11 mouse cellular contexts compared by ENCODE assay signal in the genomic region with DNA sequence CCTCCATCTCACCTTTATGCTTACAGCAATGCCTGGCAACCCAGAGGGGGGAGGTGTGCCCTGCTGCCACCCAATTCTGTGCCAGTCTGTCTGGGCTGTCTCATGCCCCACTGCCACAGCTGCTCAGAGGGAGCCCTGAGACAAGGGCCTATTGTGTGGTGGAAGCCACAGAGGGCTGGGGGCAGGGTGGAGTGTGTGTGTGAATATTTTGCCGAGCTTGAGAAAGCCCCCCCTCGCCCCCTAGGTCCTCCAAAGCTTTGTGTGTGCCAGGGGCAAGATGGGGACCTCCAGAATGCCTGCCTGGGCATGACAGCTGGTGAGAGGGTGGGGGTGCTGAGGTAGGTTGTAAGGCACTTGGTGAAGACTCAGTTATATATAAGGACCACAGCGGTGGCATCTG. TPM values are rescaled to one million over a fixed set of nuclear protein-coding genes. Genes with fewer than 3 reads are reported as not detected.
DNase-seq lines count a peak whose midpoint lies in the region; ATAC-seq and TF ChIP-seq lines count a peak whose summit lies in the region.
"Had no signal": no experiment of that assay in that cellular context is flagged by ENCODE, and none has a peak within 500 bp of the region (broad histone marks: within the 10 kb centered on the region; RNA-seq: fewer than 3 reads in every experiment).

No protein-coding gene starts in this region.

- peaks cover 26% of the 10 kb centered on the region for H3K4me1 ChIP-seq in cortical plate, adult 2 months (ENCODE audit: control insufficient read depth, insufficient read depth, low read length)
- peaks cover 98% of the 10 kb centered on the region for H3K4me1 ChIP-seq in forebrain, embryonic 15.5 days
- H3K4me1 ChIP-seq in liver, embryonic 16.5 days (ENCODE audit: control insufficient read depth, low read depth, low read length) = peaks cover 98% of the 10 kb centered on the region

- ATAC-seq in forebrain, embryonic 15.5 days (replicated peaks) = peak; percentile 84
- ATAC-seq in liver, embryonic 16.5 days (ENCODE audit: low read depth) = no peak

- intact Hi-C loops in heart, postnatal 10 days (cut with DNase I) = no loop called here

- no peaks in the 10 kb centered on the region for H3K27me3 ChIP-seq in forebrain, embryonic 15.5 days
- no peaks in the 10 kb centered on the region for H3K27me3 ChIP-seq in liver, embryonic 16.5 days (ENCODE audit: control insufficient read depth, insufficient read depth, low read depth, low read length)

- TF ChIP-seq POLR2A in cortical plate, adult 2 months (IDR thresholded peaks at IDR 0.05; ENCODE audit: extremely low read depth, insufficient read depth, low read length) = no peak

- WGBS in forebrain, embryonic 15.5 days = 27% methylated on average over 3 of the region's 3 CpGs
- WGBS in liver, embryonic 16.5 days (ENCODE audit: insufficient replicate concordance) = 67% methylated on average over 3 of the region's 3 CpGs

- H3K9ac ChIP-seq in forebrain, embryonic 15.5 days (replicated peaks) = no peak overlapping the region
- H3K9ac ChIP-seq in liver, embryonic 16.5 days (ENCODE audit: low read depth, low read length) = 0 out of 2 replicates have a peak overlapping the region, but pooled peaks have one; percentile 0

- no peaks in the 10 kb centered on the region for H3K9me3 ChIP-seq in forebrain, embryonic 15.5 days
- H3K9me3 ChIP-seq in liver, embryonic 16.5 days (replicated peaks; ENCODE audit: control insufficient read depth, low read length) = no peaks in the 10 kb centered on the region

- peaks cover 24% of the 10 kb centered on the region; the same call in 1 of the 2 replicates for H3K36me3 ChIP-seq in forebrain, embryonic 15.5 days
- no peaks in the 10 kb centered on the region for H3K36me3 ChIP-seq in liver, embryonic 16.5 days (ENCODE audit: control insufficient read depth, insufficient read depth)

- no peak for TF ChIP-seq CTCF in cortical plate, adult 2 months (IDR thresholded peaks at IDR 0.05; ENCODE audit: extremely low read depth, insufficient read depth, low read length)

- peak overlapping the region; percentile 62; the same call in 1 of the 2 replicates for H3K27ac ChIP-seq in cortical plate, adult 2 months (ENCODE audit: insufficient read depth, low read length)
- H3K27ac ChIP-seq in forebrain, embryonic 15.5 days (replicated peaks) = peak overlapping the region; percentile 94
- H3K27ac ChIP-seq in liver, embryonic 16.5 days (ENCODE audit: low read length) = peak overlapping the region; percentile 98
- H3K27ac ChIP-seq: macrophage had no signal

- H3K4me2 ChIP-seq in forebrain, embryonic 15.5 days (replicated peaks) = no peak overlapping the region; the same call in 1 of the 2 replicates
- no peak overlapping the region for H3K4me2 ChIP-seq in liver, embryonic 16.5 days (ENCODE audit: low read depth, low read length)

- peak; percentile 79 for DNase-seq in layer of hippocampus, adult 9-11 months
- no peak for DNase-seq in layer of hippocampus, postnatal 36 days
- DNase-seq in urinary bladder, postnatal 4 days (ENCODE audit: low spot score in 2 of 2) = no peak
- no peak for DNase-seq in lung, postnatal 14 days
- no peak for DNase-seq in heart, postnatal 10 days
- DNase-seq: adrenal gland, postnatal 25 days; kidney, postnatal 10 days had no signal

- H3K4me3 ChIP-seq in cortical plate, adult 2 months (ENCODE audit: insufficient read depth, low read length) = no peak overlapping the region
- H3K4me3 ChIP-seq in forebrain, embryonic 15.5 days = no peak overlapping the region
- no peak overlapping the region for H3K4me3 ChIP-seq in liver, embryonic 16.5 days (ENCODE audit: low read depth, low read length)

RNA-seq across cellular contexts. Expression of gene G430095P16Rik, which starts 5.7 kb away (rescaled TPM):
- not detected for total RNA-seq in layer of hippocampus, postnatal 36 days (2021)
- polyA plus RNA-seq in cortical plate, adult 2 months (2012; rRNA removed) = 0.30 and 0.42 TPM in 2 replicates
- polyA plus RNA-seq in forebrain, embryonic 15.5 days (2015; fragmentation: Nextera tagmentation; extraction: Ambion mirVana) = 2.7 TPM in 2 replicates
- 7.0 and 7.8 TPM in 2 replicates for polyA plus RNA-seq in liver, embryonic 16.5 days (2015; fragmentation: Nextera tagmentation; extraction: Ambion mirVana)
- total RNA-seq in heart, postnatal 10 days (2021) = under 1 TPM; 0.50 to 0.89 TPM
- total RNA-seq: adrenal gland, postnatal 25 days had no signal
- polyA plus RNA-seq: macrophage had no signal

RNA-seq across cellular contexts. Expression of gene Lyl1, which starts 27.2 kb away (rescaled TPM):
- 1 to 10 TPM; 1.2 to 2.0 TPM for total RNA-seq in layer of hippocampus, postnatal 36 days (2021)
- 3.3 and 3.4 TPM in 2 replicates for polyA plus RNA-seq in cortical plate, adult 2 months (2012; rRNA removed)
- polyA plus RNA-seq in forebrain, embryonic 15.5 days (2015; fragmentation: Nextera tagmentation; extraction: Ambion mirVana) = 2.1 and 2.5 TPM in 2 replicates
- polyA plus RNA-seq in liver, embryonic 16.5 days (2015; fragmentation: Nextera tagmentation; extraction: Ambion mirVana) = 43.7 and 45.6 TPM in 2 replicates
- total RNA-seq in heart, postnatal 10 days (2021) = 1 to 10 TPM; 8.4 to 9.1 TPM

RNA-seq across cellular contexts. Expression of gene Nacc1, which starts 40.8 kb away (rescaled TPM):
- total RNA-seq in layer of hippocampus, postnatal 36 days (2021) = 10 to 100 TPM; 85.9 to 92.2 TPM
- 86.5 and 86.7 TPM in 2 replicates for polyA plus RNA-seq in cortical plate, adult 2 months (2012; rRNA removed)
- polyA plus RNA-seq in forebrain, embryonic 15.5 days (2015; fragmentation: Nextera tagmentation; extraction: Ambion mirVana) = 15.5 and 16.4 TPM in 2 replicates
- 5.4 and 6.3 TPM in 2 replicates for polyA plus RNA-seq in liver, embryonic 16.5 days (2015; fragmentation: Nextera tagmentation; extraction: Ambion mirVana)
- 10 to 100 TPM; 50.2 TPM for total RNA-seq in heart, postnatal 10 days (2021)

RNA-seq across cellular contexts. Expression of gene Trmt1, which starts 42.4 kb away (rescaled TPM):
- 100 to 1,000 TPM in 1 of 2 experiments, 10 to 100 TPM in 1; 95.2 to 115 TPM for total RNA-seq in layer of hippocampus, postnatal 36 days (2021)
- 145 and 185 TPM in 2 replicates for polyA plus RNA-seq in cortical plate, adult 2 months (2012; rRNA removed)
- polyA plus RNA-seq in forebrain, embryonic 15.5 days (2015; fragmentation: Nextera tagmentation; extraction: Ambion mirVana) = 62.4 and 64.0 TPM in 2 replicates
- 27.3 and 27.7 TPM in 2 replicates for polyA plus RNA-seq in liver, embryonic 16.5 days (2015; fragmentation: Nextera tagmentation; extraction: Ambion mirVana)
- total RNA-seq in heart, postnatal 10 days (2021) = 10 to 100 TPM; 40.3 to 40.6 TPM

Comparison
In these comparisons a context has a peak if more than half of its experiments do, and no peak if none do; other contexts are left out.
1. RNA of gene Lyl1, which starts 27.2 kb away (polyA plus RNA-seq): 43.7 to 45.6 TPM in liver, embryonic 16.5 days; 3.3 to 3.4 TPM in cortical plate, adult 2 months and 2.1 to 2.5 TPM in forebrain, embryonic 15.5 days; every median in the first group is over 10 times any median in the second.
2. Peak in every context shown above with its lines, with median percentiles within 50 percentile points of each other: H3K27ac ChIP-seq.